Mouse (Mus musculus): ENCODE measurements at regions not wholly inside any gene's neighbourhood (a gene's known extent, or its start where the extent isn't known, plus 50 kb on each side); places are given as distances from the start of the nearest gene placed in this dataset.

- H3K4me1 ChIP-seq (replicated peaks): no peaks in the 10 kb centered on the region
- ATAC-seq (ENCODE audit: low FRiP score): no peak
- WGBS: 89% methylated on average over 4 of the region's 4 CpGs
- H3K9me3 ChIP-seq: no peaks in the 10 kb centered on the region
- H3K27ac ChIP-seq: no peak overlapping the region
- no peak overlapping the region for H3K4me2 ChIP-seq
- H3K4me3 ChIP-seq: no peak overlapping the region
- H3K27me3 ChIP-seq: peaks cover 3% of the 10 kb centered on the region; the same call in 1 of the 2 replicates
- no peak overlapping the region for H3K9ac ChIP-seq
- H3K36me3 ChIP-seq: no peaks in the 10 kb centered on the region
These were observed 197.1 kb upstream of the Mkln1 start for GRCm38 (mm10) chr6:31201375-31201972.

DNA sequence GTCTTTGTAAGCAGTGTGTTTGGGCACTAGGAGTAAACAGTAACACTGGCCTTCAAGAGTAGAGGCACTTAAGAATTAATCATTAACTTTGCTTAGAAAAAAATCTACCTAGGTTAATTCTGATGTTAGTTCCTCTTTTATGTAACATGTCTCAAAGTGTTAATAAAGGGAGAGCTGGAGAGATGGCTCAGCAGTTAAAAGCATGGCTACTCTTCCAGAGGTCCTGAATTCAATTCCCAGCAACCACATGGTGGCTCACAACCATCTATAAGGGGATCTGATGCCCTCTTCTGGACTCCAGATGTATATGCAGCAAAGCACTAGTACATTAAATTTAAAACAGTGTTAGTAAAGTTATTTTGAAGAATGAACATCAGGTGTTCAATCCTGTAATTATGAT lies 195.9 kb upstream of the Mkln1 start:
- ATAC-seq (ENCODE audit: low FRiP score): no peak
- H3K4me3 ChIP-seq: no peak overlapping the region
- no peak overlapping the region for H3K27ac ChIP-seq
- H3K36me3 ChIP-seq: no peaks in the 10 kb centered on the region
- H3K27me3 ChIP-seq: peaks cover 3% of the 10 kb centered on the region; the same call in 1 of the 2 replicates
- H3K4me1 ChIP-seq (replicated peaks): no peaks in the 10 kb centered on the region
- H3K9me3 ChIP-seq: no peaks in the 10 kb centered on the region
- no peak overlapping the region for H3K9ac ChIP-seq
- no peak overlapping the region for H3K4me2 ChIP-seq

DNA sequence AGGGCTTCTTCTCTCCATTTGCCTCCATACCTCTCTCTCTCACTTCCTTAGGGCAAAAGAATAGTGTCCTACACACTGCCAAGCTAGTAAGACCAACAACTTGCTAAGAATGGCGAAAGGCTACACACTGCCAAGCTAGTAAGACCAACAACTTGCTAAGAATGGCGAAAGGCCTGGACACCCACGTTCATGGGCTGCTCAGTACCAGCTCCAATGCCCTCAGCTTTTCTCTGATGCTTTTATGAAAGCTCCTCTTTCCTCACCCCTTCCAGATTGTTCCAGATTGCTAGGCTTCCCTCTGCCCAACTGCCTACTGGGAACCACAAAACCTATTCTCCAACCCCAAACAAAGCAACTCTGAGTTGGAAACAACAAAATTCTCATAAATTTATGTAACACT lies 194.1 kb upstream of the Mkln1 start:
- ATAC-seq (ENCODE audit: low FRiP score): no peak
- WGBS: 94% methylated on average over 3 of the region's 3 CpGs

GRCm38 (mm10) chr6:31204839-31205238 lies 193.7 kb upstream of the Mkln1 start:
- Histone ChIP-seq H3K4me1 (replicated peaks) (no peaks in the 10 kb centered on the region), H3K4me3 (no peak overlapping the region), H3K27ac (no peak overlapping the region), H3K36me3 (no peaks in the 10 kb centered on the region), H3K27me3 (peaks cover 5% of the 10 kb centered on the region; the same call in 1 of the 2 replicates), H3K9me3 (no peaks in the 10 kb centered on the region), H3K4me2 (no peak overlapping the region), H3K9ac (no peak overlapping the region)
- no peak for ATAC-seq (ENCODE audit: low FRiP score)
- 85% methylated on average over 4 of the region's 4 CpGs for WGBS

More for the DNA sequence above, 194.1 kb upstream of the Mkln1 start:
- Histone ChIP-seq H3K36me3 (no peaks in the 10 kb centered on the region), H3K4me2 (no peak overlapping the region), H3K4me3 (no peak overlapping the region), H3K9ac (no peak overlapping the region), H3K4me1 (replicated peaks) (no peaks in the 10 kb centered on the region), H3K9me3 (no peaks in the 10 kb centered on the region), H3K27me3 (peaks cover 3% of the 10 kb centered on the region; the same call in 1 of the 2 replicates), H3K27ac (no peak overlapping the region)

- Histone ChIP-seq H3K36me3 (no peaks in the 10 kb centered on the region), H3K27ac (no peak overlapping the region), H3K4me1 (replicated peaks) (no peaks in the 10 kb centered on the region), H3K9ac (no peak overlapping the region), H3K4me2 (no peak overlapping the region), H3K27me3 (peaks cover 9% of the 10 kb centered on the region; the same call in 1 of the 2 replicates), H3K4me3 (no peak overlapping the region), H3K9me3 (no peaks in the 10 kb centered on the region)
- WGBS: 86% methylated on average over 7 of the region's 7 CpGs
- ATAC-seq (ENCODE audit: low FRiP score): no peak
These were observed 192.4 kb upstream of the Mkln1 start for GRCm38 (mm10) chr6:31206106-31206505.

DNA sequence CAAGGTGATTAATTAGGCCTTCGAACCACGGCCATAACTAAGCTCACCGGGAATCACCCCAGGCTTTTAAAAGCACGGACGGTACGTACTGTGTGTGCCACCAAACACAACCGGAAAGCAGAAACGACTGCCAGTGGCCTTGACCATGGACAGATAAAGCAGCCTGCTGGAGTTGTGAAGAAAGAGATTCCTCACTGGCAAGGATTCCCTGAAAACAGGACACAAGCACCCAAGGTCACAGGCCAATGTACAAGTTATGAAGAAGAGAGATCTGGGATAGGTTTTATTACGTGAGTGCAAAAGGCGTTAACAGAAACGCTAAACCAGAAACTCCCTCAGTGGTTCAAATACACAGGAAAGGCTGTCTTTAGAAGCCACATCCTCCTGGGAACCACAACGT lies 191.3 kb upstream of the Mkln1 start:
- Histone ChIP-seq H3K36me3 (no peaks in the 10 kb centered on the region), H3K9ac (no peak overlapping the region), H3K27me3 (peaks cover 9% of the 10 kb centered on the region; the same call in 1 of the 2 replicates), H3K9me3 (no peaks in the 10 kb centered on the region), H3K27ac (no peak overlapping the region), H3K4me2 (no peak overlapping the region), H3K4me3 (no peak overlapping the region), H3K4me1 (replicated peaks) (no peaks in the 10 kb centered on the region)
- 92% methylated on average over 12 of the region's 12 CpGs for WGBS
- no peak for ATAC-seq (ENCODE audit: low FRiP score)

DNA sequence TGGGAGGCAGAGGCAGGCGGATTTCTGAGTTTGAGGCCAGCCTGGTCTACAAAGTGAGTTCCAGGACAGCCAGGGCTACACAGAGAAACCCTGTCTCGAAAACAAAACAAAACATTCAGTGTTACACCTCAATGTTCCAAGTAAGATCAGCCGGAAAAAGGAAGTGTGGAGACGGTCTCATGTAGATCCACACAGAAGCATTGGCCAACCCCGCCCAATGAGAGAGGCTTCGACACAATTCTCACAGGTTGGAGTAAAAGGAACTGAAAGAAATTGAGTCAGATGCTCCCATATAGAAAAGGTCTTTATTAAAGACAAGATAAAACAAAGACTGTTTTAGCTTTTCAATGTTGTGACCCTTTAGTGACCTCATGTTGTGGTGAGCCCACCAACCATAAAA lies 190.3 kb upstream of the Mkln1 start:
- no peak overlapping the region for H3K4me3 ChIP-seq
- H3K4me1 ChIP-seq (replicated peaks): no peaks in the 10 kb centered on the region
- ATAC-seq (ENCODE audit: low FRiP score): no peak
- H3K9ac ChIP-seq: no peak overlapping the region
- H3K4me2 ChIP-seq: no peak overlapping the region
- H3K27me3 ChIP-seq: peaks cover 9% of the 10 kb centered on the region; the same call in 1 of the 2 replicates
- H3K27ac ChIP-seq: no peak overlapping the region
- no peaks in the 10 kb centered on the region for H3K36me3 ChIP-seq
- no peaks in the 10 kb centered on the region for H3K9me3 ChIP-seq
- WGBS: 90% methylated on average over 6 of the region's 6 CpGs

DNA sequence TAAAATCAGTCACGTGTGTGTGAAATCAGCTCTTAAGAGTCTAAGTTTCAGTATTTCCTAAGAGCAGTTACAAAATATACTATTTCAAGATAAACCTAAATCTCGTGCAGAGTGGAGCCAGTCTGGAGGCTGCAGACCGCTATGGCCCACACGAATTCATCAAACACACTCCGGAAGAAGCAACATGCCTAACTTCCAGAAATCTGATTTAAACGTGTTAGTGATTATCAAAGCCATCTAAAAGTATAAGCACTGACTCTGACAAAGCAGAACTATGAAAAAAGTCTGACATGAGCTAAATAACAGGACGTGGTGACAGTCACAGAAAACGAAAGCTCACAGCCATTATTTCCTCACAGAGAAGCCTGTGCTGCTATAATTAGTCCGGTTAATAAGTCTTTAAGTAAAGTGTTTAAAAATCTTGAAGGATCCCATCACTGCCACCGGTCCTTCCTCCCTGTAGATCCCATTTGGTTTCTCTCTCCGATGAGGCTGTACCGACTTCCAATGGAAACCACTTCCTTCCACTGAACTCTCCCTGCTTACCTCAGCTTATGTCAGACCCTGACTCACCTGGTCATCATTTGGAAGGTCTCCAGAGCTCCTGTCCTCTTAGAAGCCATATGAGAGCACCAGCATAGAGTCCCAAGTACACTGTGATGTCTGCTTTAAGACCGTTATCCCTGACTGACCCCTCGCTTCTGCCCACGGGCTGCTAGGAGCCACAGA lies 189.0 kb upstream of the Mkln1 start:
- no peaks in the 10 kb centered on the region for H3K4me1 ChIP-seq (replicated peaks)
- no peak overlapping the region for H3K4me3 ChIP-seq
- H3K4me2 ChIP-seq: no peak overlapping the region
- H3K9ac ChIP-seq: no peak overlapping the region
- H3K9me3 ChIP-seq: no peaks in the 10 kb centered on the region
- H3K27ac ChIP-seq: no peak overlapping the region
- no peaks in the 10 kb centered on the region for H3K36me3 ChIP-seq
- peaks cover 9% of the 10 kb centered on the region; the same call in 1 of the 2 replicates for H3K27me3 ChIP-seq
- no peak for ATAC-seq (ENCODE audit: low FRiP score)
- 90% methylated on average over 15 of the region's 15 CpGs for WGBS

DNA sequence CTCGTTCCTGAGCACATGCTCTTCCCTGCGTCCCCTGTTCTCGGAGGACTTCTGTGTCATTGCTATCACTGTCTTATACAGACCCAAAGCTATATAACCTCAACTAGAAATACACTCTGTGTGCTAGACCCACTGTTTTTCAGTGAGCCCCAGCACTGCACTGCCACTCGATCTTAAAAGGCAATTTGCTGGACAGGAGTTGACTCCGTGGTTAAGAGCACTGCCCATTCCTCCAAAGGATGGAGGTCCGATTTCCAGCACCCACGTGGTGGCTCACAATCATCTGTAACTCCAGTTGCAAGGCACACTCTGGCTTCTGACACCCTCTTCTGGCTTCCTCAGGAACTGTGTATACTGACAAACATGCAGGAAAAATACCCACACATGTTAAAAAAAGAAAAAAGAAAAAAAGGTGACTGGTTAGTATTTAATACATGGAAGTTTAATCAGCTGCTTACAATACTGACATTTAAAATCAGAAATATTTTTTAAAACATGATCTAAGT lies 188.3 kb upstream of the Mkln1 start:
- no peak for ATAC-seq (ENCODE audit: low FRiP score)
- Histone ChIP-seq H3K36me3 (no peaks in the 10 kb centered on the region), H3K27me3 (peaks cover 15% of the 10 kb centered on the region), H3K9ac (no peak overlapping the region), H3K4me2 (no peak overlapping the region), H3K9me3 (no peaks in the 10 kb centered on the region), H3K4me1 (replicated peaks) (no peaks in the 10 kb centered on the region), H3K27ac (no peak overlapping the region), H3K4me3 (no peak overlapping the region)
- 78% methylated on average over 7 of the region's 7 CpGs for WGBS

DNA sequence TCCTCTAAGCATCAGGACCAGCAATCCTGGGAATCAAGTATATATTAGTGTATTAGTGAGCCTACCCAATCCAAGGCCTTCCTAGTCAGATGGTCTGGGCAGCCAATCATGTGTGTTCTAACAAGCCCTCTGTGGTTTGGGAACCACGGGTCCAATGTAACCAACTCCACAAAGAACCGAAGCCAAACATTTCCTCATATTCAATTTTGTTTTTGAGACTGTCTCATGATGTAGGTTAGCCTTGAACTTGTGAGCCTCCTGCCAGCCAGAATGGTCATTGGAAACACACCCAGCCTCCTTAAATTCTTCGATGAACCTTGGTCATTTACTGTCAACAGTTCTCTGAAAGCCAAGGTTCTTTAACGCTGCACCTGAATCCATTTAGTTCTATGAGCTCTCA lies 187.4 kb upstream of the Mkln1 start:
- no peak overlapping the region for H3K27ac ChIP-seq
- 90% methylated on average over 4 of the region's 4 CpGs for WGBS
- no peaks in the 10 kb centered on the region for H3K36me3 ChIP-seq
- peaks cover 4% of the 10 kb centered on the region for H3K4me1 ChIP-seq (replicated peaks)
- no peak for ATAC-seq (ENCODE audit: low FRiP score)
- H3K4me2 ChIP-seq: no peak overlapping the region
- H3K4me3 ChIP-seq: no peak overlapping the region
- no peak overlapping the region for H3K9ac ChIP-seq
- peaks cover 19% of the 10 kb centered on the region for H3K27me3 ChIP-seq
- no peaks in the 10 kb centered on the region for H3K9me3 ChIP-seq

- WGBS: 75% methylated on average over 5 of the region's 5 CpGs
- H3K36me3 ChIP-seq: no peaks in the 10 kb centered on the region
- H3K27me3 ChIP-seq: peaks cover 18% of the 10 kb centered on the region
- peaks cover 4% of the 10 kb centered on the region for H3K4me1 ChIP-seq (replicated peaks)
- no peak overlapping the region for H3K27ac ChIP-seq
- no peak overlapping the region for H3K4me2 ChIP-seq
- no peak overlapping the region for H3K4me3 ChIP-seq
- no peak for ATAC-seq (ENCODE audit: low FRiP score)
- H3K9ac ChIP-seq: no peak overlapping the region
- H3K9me3 ChIP-seq: no peaks in the 10 kb centered on the region
These were observed 186.9 kb upstream of the Mkln1 start for GRCm38 (mm10) chr6:31211616-31212015.

GRCm38 (mm10) chr6:31212080-31212479 lies 186.5 kb upstream of the Mkln1 start:
- Histone ChIP-seq H3K27ac (no peak overlapping the region), H3K27me3 (peaks cover 20% of the 10 kb centered on the region), H3K4me1 (replicated peaks) (peaks cover 9% of the 10 kb centered on the region), H3K4me2 (no peak overlapping the region), H3K4me3 (no peak overlapping the region), H3K9ac (no peak overlapping the region), H3K9me3 (no peaks in the 10 kb centered on the region), H3K36me3 (no peaks in the 10 kb centered on the region)
- WGBS: 88% methylated on average over 7 of the region's 7 CpGs
- ATAC-seq (ENCODE audit: low FRiP score): no peak

GRCm38 (mm10) chr6:31212694-31213093 lies 185.8 kb upstream of the Mkln1 start:
- no peak overlapping the region for H3K9ac ChIP-seq
- H3K27me3 ChIP-seq: peaks cover 24% of the 10 kb centered on the region
- no peak overlapping the region for H3K4me3 ChIP-seq
- ATAC-seq (ENCODE audit: low FRiP score): no peak
- H3K4me1 ChIP-seq (replicated peaks): peaks cover 12% of the 10 kb centered on the region
- no peaks in the 10 kb centered on the region for H3K36me3 ChIP-seq
- H3K9me3 ChIP-seq: no peaks in the 10 kb centered on the region
- no peak overlapping the region for H3K4me2 ChIP-seq
- WGBS: 81% methylated on average over 13 of the region's 13 CpGs
- no peak overlapping the region for H3K27ac ChIP-seq

Measured in hindbrain, embryonic 13.5 days (tissue).